Mouse (Mus musculus) heart, postnatal 4 days (tissue): ENCODE results near the gene Sec14l4. TPM values are rescaled to one million over a fixed set of nuclear protein-coding genes. Genes with fewer than 3 reads are reported as not detected.
"Not testable (repeated sequence)": the region's sequence is repeated elsewhere in the genome, so short reads cannot be mapped to it uniquely, and the experiment has no call there.

ENCODE experiments used
- DNase-seq: peaks from one replicate; pipeline ENCODE4 v3.0.0; 2021
- total RNA-seq, 2 experiments: library from RNA; stranded (reverse); gene quantifications; 2 replicates each; pipeline ENCODE4 v1.2.3; 2021

Sec14l4 gene
- total RNA-seq = not detected

- DNase-seq = no peak
Measured at GRCm38 (mm10) chr11:4031126-4031941, at the start of gene Sec14l4. Gene Sec14l4 (plus strand): TSS chr11:4031462.

- no peak for DNase-seq
Measured at GRCm38 (mm10) chr11:3981536-3981935, 49.7 kb upstream of the Sec14l4 start.

GRCm38 (mm10) chr11:3982275-3983209, 48.7 kb upstream of the Sec14l4 start:
- DNase-seq = no peak

GRCm38 (mm10) chr11:3983291-3983862, 47.9 kb upstream of the Sec14l4 start, which contains the start of gene Gal3st1:
Gene Gal3st1 (plus strand): TSS chr11:3983636.
- DNase-seq = no peak

- no peak for DNase-seq
Measured at GRCm38 (mm10) chr11:3983863-3984745, 47.2 kb upstream of the Sec14l4 start.

GRCm38 (mm10) chr11:3989748-3990147, 41.5 kb upstream of the Sec14l4 start:
- no peak for DNase-seq

- no peak for DNase-seq
Measured at GRCm38 (mm10) chr11:3993132-3993531, 38.1 kb upstream of the Sec14l4 start.

- no peak for DNase-seq
Measured at GRCm38 (mm10) chr11:3993914-3994313, 37.3 kb upstream of the Sec14l4 start.

- DNase-seq = no peak
Measured at GRCm38 (mm10) chr11:3995511-3995910, 35.8 kb upstream of the Sec14l4 start.

GRCm38 (mm10) chr11:3996840-3997239, 34.4 kb upstream of the Sec14l4 start:
- no peak for DNase-seq

- DNase-seq = peak; percentile 15
Measured at GRCm38 (mm10) chr11:3997978-3998720, 33.1 kb upstream of the Sec14l4 start.

- DNase-seq = no peak
Measured at GRCm38 (mm10) chr11:3999547-3999946, 31.7 kb upstream of the Sec14l4 start.

- DNase-seq = peak; percentile 83
Measured at GRCm38 (mm10) chr11:4001603-4002002, 29.7 kb upstream of the Sec14l4 start.

- DNase-seq = no peak
Measured at GRCm38 (mm10) chr11:4005220-4005805, 25.9 kb upstream of the Sec14l4 start.

- no peak for DNase-seq
Measured at GRCm38 (mm10) chr11:4006462-4006861, 24.8 kb upstream of the Sec14l4 start.

- DNase-seq = no peak
Measured at GRCm38 (mm10) chr11:4012616-4013015, 18.6 kb upstream of the Sec14l4 start.

GRCm38 (mm10) chr11:4015796-4016195, 15.5 kb upstream of the Sec14l4 start:
- DNase-seq = not testable (repeated sequence)

GRCm38 (mm10) chr11:4022111-4022510, 9.2 kb upstream of the Sec14l4 start:
- DNase-seq = not testable (repeated sequence)

GRCm38 (mm10) chr11:4023321-4023720, 7.9 kb upstream of the Sec14l4 start:
- no peak for DNase-seq

- no peak for DNase-seq
Measured at GRCm38 (mm10) chr11:4027066-4027465, 4.2 kb upstream of the Sec14l4 start.
